Mouse (Mus musculus): Measurements from ENCODE around the gene Itpr1.

The Itpr1 gene

GRCm38 (mm10) chr6:108324464-108325025, 111.6 kb downstream of the Itpr1 start:
- no peak for DNase-seq (ENCODE audit: low read depth, low spot score)

GRCm38 (mm10) chr6:108325400-108325799, 112.5 kb downstream of the Itpr1 start:
- DNase-seq (ENCODE audit: low read depth, low spot score), result no peak

DNA sequence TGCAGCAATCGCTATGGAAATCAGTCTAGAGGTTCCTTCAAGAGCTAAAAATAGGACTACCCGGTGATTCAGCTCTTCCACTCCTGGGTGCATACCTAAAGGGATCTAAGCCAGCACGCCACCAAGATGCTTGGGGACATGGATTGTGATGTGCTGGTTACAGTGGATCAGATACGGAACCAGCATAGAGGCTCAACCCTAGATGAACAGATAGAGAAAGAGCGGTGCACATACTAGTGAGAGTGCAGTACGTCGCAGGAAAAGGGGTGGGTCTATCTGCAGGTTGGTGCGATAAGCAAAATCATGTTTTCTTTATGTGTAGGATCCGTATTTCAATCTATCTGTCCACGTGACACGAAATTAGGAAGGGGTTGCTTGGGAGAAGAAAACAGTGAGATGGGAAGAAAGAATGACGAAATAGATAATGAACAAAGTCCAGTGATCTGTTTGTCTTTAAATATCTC, 113.1 kb downstream of the Itpr1 start:
- no peak for DNase-seq (ENCODE audit: low read depth, low spot score)

GRCm38 (mm10) chr6:108326751-108327161, 113.9 kb downstream of the Itpr1 start:
- DNase-seq (ENCODE audit: low read depth, low spot score), result no peak

- DNase-seq (ENCODE audit: low read depth, low spot score), result no peak
Measured at GRCm38 (mm10) chr6:108327561-108327960, 114.7 kb downstream of the Itpr1 start.

GRCm38 (mm10) chr6:108328296-108328695, 115.4 kb downstream of the Itpr1 start:
- no peak for DNase-seq (ENCODE audit: low read depth, low spot score)

DNA sequence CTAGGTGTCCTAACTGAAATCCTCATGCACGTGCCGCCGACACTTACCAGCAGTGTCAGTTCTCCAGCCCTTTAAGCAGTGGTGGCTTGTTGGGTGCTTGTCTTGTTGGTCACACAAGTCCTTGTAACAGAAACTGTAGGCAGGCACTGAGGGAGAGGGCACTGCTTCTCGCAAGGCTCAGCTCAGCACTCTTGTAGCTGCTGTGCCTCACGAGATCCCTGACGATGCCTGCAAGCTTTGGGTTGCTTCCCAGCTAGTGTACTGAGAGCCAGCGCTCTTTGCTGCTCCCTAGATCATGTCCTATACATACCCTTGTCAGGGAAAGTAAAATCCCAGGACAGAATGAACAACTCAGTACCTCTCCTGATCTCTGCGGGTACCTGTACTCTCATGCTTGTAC, 117.6 kb downstream of the Itpr1 start:
- no peak for DNase-seq (ENCODE audit: low read depth, low spot score)

DNA sequence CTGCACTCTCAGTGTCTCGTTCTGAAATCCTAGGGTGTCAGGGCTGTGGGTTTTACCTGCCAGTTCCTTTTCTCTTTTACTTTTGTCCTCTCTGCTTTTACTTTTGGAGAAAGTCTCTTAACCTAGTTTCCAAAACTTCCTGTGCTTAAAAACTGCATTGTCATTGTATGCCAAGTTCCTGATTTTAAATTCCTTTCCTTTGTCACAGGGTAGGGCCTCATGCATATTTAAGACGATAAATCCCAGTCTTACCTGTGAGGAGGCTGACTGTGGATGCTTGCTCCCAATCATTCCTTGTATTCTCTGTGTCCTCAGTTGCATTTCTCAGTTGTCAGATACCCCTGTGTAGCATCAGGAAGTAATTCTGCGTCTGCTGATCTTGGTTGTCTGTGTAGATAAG, 118.4 kb downstream of the Itpr1 start:
- no peak for DNase-seq (ENCODE audit: low read depth, low spot score)

GRCm38 (mm10) chr6:108334059-108334458, 121.2 kb downstream of the Itpr1 start:
- no peak for DNase-seq (ENCODE audit: low read depth, low spot score)

- DNase-seq (ENCODE audit: low read depth, low spot score), result no peak
Measured at GRCm38 (mm10) chr6:108335202-108335823, 122.4 kb downstream of the Itpr1 start.

- DNase-seq (ENCODE audit: low read depth, low spot score), result no peak
Measured at GRCm38 (mm10) chr6:108336506-108336905, 123.6 kb downstream of the Itpr1 start.

DNA sequence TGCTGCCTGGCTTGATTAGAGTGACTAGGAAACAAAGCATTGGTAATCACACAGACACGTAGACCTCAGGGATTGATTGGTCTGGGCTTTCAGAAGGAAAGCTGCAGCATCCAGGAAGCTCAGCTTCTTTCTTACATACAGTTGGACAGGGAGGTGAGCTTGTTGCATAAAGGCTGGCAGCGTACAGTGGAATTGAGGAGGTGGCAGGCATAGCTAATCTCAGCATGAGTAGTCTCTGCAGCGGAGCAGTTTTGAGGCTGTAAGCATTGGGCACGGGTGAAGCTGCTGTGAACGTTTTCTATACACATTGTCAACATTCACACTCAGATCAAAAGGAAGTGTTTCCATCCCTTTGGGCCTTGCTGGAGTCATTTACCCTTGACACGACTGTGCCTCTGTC, 124.4 kb downstream of the Itpr1 start:
- no peak for DNase-seq (ENCODE audit: low read depth, low spot score)

- DNase-seq (ENCODE audit: low read depth, low spot score), result no peak
Measured at GRCm38 (mm10) chr6:108338362-108338761, 125.5 kb downstream of the Itpr1 start.

- DNase-seq (ENCODE audit: low read depth, low spot score), result no peak
Measured at GRCm38 (mm10) chr6:108342989-108343388, 130.1 kb downstream of the Itpr1 start.

DNA sequence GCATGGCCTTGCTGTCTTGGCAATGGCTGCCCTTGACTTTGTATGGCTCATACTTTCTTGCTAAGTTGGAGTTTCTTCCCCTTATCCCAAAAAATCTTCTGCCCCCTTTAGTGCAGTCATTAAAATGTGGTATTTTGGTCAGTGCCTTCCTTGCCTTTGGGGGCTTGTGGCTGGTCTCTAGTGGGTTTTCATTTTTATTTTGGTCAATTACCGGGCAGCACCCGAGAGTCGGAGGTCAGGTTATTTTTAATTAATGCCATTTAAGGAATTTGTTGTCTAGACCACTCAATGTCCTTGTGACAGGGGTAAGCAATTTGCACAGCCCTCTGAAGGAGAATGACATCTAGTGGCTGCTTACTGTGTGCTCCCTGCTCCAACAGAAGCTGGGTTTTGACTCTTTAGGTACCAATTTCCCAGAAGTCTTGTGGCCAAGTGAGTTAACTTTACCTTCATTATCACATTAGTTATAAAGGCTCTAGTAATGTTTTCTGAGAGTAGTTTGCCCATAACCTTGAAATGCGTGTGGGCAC, 130.9 kb downstream of the Itpr1 start:
- no peak for DNase-seq (ENCODE audit: low read depth, low spot score)

DNA sequence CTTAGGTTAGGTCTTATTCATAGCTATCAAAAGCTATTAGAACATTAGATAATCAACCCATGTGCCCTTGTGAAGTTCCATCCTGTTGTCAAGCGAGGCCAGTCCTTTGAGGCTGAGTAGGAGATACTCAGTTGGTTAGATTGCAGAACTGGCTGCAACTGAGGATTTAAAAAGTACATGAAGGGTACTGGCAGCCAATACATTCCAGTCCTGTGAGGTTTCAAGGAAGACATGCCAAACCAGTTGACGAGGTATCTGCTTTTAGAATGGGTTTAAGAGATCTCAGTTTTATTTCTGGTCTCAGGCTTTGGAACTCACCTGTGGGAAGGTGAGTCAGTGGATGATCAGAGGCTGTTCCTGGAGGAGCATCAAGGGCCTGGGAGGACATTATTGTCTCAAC, 137.9 kb downstream of the Itpr1 start:
- no peak for DNase-seq (ENCODE audit: low read depth, low spot score)

- no peak for DNase-seq (ENCODE audit: low read depth, low spot score)
Measured at GRCm38 (mm10) chr6:108351998-108352397, 139.1 kb downstream of the Itpr1 start.

- no peak for DNase-seq (ENCODE audit: low read depth, low spot score)
Measured at GRCm38 (mm10) chr6:108367412-108367811, 154.5 kb downstream of the Itpr1 start.

DNA sequence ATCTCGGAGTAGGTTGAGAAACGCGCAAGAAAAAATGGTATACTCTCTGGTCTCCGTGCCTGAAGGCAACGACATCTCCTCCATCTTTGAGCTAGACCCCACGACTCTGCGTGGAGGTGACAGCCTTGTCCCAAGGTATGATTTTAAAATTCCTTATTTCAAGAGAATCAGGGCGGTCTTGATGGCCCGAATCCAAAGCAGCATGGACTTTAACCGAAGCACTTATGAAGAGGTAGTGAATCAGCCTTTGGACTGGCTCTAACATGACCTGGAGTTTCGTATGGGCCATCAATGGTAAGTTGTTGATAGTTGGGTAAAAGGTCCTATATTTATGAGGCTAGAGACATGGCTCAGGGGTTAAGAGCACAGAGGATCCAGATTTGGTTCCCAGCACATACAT, 156.1 kb downstream of the Itpr1 start:
- DNase-seq (ENCODE audit: low read depth, low spot score), result no peak

DNA sequence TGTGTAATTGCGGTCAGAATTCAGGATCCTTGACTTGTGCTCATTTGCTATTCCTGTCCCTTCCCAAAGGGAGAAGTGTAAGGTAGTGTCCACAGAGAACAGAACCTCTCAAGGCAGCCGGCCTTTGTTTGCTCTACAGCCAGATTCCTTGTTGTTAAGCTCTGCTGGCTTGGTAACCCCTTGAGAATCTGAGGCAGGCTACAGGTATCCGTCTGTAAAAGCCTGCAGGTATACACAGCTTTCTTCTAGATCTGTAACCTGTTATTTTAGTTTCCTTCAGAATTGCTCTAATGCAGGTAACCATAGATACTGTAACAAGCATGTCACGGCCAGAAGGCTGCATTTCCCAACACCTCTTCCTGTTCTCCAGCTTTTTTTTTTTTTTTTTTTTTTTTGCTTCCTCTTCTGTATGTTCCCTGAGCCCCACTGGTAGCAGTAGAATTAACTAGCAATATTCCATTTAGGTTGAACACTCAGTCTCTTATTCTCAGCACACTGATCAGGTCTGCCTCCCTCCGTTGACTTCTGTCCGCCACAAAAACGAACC, 158.5 kb downstream of the Itpr1 start:
- no peak for DNase-seq (ENCODE audit: low read depth, low spot score)

DNA sequence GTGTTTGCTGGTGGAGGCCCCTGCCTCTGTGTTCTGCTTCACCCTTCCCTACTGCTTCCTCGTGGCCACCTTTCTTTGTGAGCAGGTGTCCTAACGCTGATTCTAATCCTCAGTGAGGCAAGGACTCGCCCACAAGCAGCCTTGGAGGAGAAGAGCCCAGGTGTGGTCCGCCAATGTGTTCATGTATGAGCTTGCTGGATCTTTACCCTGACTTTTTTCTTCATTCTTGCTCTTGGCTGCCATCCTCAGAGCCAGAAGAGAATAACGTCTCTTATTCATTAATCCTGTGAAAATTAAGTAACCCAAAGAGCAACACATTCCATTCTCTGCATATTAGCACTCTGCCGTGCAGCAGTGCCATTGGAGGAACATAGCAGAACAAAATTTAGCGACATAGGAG, 161.1 kb downstream of the Itpr1 start:
- no peak for DNase-seq (ENCODE audit: low read depth, low spot score)

DNA sequence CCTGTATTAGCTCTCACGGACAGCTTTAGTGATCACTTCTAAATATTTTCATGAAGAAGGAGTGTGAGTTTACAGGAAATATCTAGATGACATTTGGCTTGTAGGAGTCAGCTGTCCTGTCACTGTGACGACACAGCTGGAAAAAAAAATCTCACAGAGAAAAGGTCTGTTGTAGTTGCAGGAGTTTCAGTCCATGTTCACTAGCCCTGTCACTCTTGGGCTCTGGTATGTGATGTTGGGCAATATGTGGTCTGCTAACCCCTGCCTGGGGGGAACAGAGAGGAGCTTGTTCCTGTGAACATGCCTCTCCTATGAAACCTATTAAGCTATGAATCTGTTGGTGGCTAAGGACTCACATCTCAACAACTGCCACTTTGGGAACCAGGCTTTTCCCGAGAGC, 166.1 kb downstream of the Itpr1 start:
- no peak for DNase-seq (ENCODE audit: low read depth, low spot score)

GRCm38 (mm10) chr6:108380209-108380608, 167.3 kb downstream of the Itpr1 start:
- DNase-seq (ENCODE audit: low read depth, low spot score), result no peak
